Mouse (Mus musculus) B cell, adult 67 days (primary cell): ENCODE data around the gene Camta2. TPM values are rescaled to one million over a fixed set of nuclear protein-coding genes. Genes with fewer than 3 reads are reported as not detected.

Source experiments
- total RNA-seq, 2 experiments: library from RNA; stranded (reverse); gene quantifications; 4 replicates each; pipeline ENCODE4 v1.2.4; 2023

Gene Camta2
- total RNA-seq, result 10 to 100 TPM; 68.6 to 69.9 TPM

DNA sequence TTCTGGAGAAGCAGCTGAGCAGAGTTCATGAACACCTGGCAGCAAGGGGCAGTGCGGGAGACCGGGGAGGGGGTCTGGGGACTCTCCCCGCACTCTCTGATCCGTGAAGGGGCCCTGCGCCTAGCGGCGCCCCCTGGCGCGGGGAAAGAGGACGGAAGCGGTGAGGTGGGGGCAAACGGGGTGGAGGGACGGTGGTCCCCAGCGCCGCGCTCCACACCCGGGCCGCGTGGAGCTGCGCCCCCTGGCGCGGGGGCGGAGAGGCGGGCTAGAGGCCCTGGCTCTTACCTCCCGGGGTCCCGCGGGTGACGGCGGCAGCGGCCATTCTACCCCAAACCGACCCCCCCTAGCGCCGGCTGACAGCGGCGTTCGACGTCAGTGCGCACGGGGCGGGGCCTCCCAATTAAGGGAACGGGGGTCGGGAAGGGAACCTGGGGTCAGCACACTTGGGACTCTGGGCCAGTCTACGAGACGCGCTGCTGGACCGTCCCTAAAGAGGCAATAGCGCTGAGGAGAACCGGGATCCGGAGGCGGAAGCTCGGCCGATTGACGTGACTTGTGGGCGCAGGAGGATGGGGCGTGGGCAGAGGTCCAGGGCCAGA, at the start of gene Camta2:
TSS of gene Camta2 (minus strand) at position 505 of the 599 bp plus-strand sequence.

DNA sequence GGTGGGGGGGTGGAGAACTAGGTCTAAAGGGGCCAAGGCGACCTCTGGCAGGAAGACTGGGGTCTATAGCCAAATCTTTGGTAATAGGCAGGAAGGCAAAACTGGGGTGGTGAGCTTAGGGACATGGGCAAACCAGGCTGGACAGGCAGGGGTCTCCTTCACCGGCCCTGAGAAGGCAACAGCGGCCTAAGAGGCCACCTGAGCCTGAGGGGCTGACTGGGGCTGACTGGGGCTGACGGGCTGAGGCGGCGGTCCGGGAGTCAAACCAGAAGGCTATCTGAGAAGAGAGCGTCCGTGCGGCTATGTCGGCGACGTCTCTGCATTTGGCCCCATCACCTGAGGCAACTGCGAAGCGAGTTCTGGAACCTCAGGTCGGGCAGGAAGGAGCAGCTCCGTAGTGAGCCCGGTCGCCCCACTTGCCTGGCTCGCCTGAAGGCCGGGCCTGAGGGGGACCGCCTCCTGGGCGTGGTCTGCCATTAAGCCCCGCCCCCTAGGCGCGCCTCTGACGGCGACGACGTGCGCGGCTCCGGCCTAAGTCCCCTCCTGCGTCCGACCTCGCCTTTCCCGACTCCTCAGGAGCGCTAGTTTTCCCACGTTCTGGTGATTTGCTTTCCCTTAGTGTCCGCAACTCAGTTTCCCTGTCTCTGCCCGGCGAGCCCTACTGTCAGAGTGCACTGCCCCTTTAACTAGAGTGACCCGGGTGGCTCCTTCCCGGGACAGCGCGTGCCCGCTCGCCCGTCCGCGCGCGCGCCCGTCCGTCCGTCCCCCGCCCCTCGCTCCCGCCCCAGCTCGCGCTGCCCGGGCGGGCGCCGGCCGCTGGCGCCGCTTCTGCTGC, 12.0 kb upstream of the Camta2 start, which contains the start of the genes Inca1 and Kif1c:
TSS of gene Inca1 (minus strand) at position 434 of the 835 bp plus-strand sequence.
TSS of gene Kif1c (plus strand) at position 827 of the 835 bp plus-strand sequence.

DNA sequence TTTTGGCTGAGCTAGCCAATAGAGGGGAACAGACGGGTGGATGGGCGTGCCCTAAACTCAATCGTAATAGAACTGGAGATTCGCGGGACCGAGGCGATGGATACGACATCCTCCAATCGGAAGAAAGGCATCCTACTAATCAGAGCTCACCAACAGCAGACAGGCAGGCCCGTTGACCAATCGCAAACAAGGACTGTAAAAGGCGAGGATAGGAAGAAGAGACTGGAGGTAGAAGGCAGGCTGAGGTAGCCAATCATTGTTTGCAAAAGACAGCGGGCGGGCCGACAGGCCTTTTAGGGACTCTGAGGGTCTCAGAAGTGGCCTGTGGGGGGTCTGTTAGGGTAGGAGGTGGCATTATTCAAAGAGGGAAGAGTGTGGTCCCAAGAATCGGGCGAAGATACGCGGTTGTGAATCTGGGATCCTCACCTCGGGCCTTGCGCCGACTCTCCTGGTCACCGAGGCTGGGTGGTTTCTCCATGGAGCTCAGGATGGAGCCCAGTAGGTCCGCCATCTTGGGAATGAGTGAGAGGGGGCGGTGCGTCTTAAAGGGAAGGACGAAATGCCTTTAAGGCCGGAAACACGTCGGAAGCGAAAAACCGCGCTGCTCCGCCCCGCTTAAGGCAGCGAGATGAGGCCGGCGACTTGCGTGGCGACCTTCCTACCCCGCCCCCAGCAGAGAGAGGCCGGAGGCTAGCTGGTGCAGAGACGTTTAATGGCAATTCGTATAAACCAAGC, 19.0 kb downstream of the Camta2 start, which contains the start of gene Spag7:
TSS of gene Spag7 (minus strand) at position 646 of the 735 bp plus-strand sequence.

DNA sequence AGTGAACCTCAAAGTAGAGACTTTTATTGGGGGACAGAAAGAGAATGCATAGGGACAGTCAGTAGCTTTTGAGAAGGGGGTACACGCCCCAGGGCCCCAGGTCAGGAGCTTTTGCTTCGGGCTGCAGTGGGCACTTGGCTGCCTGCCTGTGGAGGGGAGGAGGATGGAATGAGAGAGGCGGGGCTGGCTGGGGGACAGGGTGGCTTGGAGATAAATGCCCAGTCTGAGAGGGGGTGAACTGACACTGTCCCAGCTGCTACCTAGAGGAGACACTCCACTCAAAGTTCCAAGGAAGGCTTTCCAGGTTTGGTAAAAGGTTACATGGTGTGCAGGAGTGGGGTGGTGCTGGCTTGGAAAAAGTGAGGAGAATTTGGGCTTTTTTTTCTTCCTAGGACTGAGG, 30.9 kb downstream of the Camta2 start, which contains the start of gene Eno3:
TSS of gene Eno3 (plus strand) at position 239 of the 400 bp plus-strand sequence.

DNA sequence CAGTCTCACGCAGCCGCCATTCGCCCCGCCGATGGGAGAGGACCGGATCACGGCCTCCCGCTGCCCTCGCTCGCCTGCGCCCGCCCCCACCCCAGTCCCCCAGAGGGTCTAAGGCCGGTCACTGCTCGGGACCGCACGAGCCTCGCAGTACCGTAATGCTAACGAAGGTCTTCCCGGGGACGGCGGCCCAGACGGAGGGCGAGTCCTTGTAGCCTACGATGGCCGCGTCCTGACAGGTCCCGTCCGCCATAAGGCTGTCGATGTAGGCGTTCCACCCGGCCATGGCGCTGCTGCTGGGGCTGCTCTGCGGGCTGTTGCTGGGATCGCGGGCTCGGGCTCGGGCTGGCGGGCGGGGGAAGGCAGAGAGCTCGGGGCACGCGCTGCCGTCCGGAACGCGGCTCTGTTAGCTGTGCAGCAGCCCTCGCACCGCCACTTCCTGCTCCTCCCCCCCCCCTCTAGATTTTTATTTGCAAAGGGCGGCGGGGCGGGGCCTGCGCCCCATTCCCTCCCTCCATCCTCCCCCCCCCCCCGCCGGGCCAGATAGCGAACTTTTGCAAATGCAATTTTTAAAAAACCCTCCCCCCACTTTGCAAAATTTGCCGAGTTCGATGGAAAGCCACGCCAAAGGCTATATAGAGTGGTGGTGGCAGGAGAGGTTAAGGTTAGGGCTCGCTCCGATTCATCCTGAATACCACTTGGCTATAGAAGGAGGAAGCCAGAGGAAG, 33.5 kb downstream of the Camta2 start, which contains the start of gene Pfn1:
TSS of gene Pfn1 (minus strand) at position 447 of the 725 bp plus-strand sequence.

DNA sequence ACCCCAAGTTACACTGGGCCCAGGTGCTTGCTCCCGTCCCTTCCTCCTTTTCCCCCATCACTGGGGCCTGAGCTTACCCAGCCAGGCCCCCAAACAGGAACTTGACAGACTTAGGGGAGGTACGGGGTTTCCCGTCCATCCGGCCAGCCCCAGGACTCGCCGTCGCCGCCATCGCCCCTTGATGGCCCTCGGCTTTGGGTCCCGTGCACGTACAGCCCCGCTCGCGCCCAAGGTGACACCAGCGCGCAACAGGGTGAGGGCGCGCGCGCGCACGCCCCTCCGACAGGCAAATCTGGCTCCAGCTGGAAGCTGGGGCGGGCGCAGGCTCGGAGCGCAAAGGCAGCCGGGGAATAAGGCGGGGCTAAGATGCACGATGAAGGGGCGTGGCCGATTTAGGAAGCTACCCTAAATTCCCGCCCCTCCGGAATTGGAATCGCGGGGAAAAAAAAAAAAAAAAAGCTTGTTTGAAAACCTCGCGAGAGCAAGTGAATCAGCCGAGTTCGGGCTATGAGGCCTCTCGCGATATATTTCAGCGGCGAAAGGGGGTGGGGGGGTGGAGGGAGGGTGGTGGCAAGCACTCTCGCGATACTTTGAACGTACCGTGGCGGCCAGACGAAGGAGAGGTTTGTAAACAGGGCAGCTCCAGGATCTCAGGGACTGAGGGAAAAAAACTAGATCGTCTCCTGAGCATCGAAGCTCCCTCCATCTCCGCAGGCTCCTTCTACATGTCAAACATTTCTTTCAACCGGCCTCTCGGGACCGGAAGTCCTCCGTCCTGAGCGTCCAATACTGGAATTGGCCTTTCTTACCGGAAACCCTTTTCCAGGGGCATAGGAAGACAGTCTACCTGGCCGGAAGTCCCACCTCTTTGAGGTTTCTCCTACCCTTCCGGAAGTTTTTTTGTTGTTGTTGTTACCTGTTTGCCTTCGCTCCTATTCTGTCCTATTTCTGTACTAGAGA, 40.9 kb downstream of the Camta2 start, which contains the start of the genes Rnf167 and Slc25a11:
TSS of gene Rnf167 (plus strand) at position 545 of the 960 bp plus-strand sequence.
TSS of gene Slc25a11 (minus strand) at position 789 of the 960 bp plus-strand sequence.

DNA sequence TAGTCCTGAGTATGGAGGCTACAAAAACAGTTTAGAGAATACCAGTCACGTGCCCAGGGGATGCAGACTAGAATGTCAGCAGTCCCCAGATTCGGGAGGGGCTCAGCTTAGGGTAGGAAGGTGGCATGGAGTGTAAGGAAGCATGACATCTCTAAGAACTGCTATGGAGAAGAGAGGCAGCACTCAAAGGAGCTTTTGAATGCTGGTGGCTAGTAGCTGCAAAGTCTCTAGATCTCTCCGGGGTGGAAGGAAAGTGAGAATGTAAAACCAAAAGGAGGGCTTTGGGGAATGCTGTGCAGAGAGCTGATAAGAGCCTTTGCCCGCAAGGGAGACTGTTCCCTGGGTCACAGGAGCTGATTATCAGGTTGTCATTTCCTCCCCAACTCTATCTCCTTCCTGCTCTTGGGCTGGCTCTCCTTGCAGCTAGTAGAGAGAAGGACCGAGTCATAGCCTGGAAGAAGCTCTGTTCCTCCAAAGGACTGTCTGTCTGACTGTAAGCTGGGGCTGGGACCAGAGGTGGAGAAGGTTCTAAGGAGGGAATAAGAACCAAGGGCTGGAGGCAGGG, 49.1 kb downstream of the Camta2 start, which contains the start of gene Gp1ba:
TSS of gene Gp1ba (plus strand) at position 409 of the 565 bp plus-strand sequence.

Other genes with a start within 250 kb of the Camta2 start
- gene Med11, start 236.2 kb downstream of the Camta2 start, total RNA-seq, result 10 to 100 TPM; 43.4 to 49.3 TPM
- gene Zmynd15, start 228.7 kb downstream of the Camta2 start, total RNA-seq, result under 1 TPM; 0.47 to 0.90 TPM
- 1 to 10 TPM; 3.9 to 4.2 TPM for gene Cxcl16, start 228.1 kb downstream of the Camta2 start, total RNA-seq
- gene Tm4sf5, start 182.9 kb downstream of the Camta2 start, total RNA-seq, result not detected
- not detected for gene Vmo1, start 173.5 kb downstream of the Camta2 start, total RNA-seq
- gene Gltpd2, start 168.9 kb downstream of the Camta2 start, total RNA-seq, result not detected
- gene Psmb6, start 162.7 kb downstream of the Camta2 start, total RNA-seq, result 100 to 1,000 TPM; 121 to 134 TPM
- gene Gm40193, start 155.2 kb downstream of the Camta2 start, total RNA-seq, result not detected
- 1 to 10 TPM; 5.0 to 5.2 TPM for gene Pld2, start 148.0 kb downstream of the Camta2 start, total RNA-seq
- gene Mink1, start 125.2 kb downstream of the Camta2 start, total RNA-seq, result 10 to 100 TPM; 81.3 to 93.7 TPM
- not detected for gene 4930544D05Rik, start 72.3 kb downstream of the Camta2 start, total RNA-seq
- gene Chrne, start 68.9 kb downstream of the Camta2 start, total RNA-seq, result 1 to 10 TPM in 1 of 2 experiments, not detected in 1; 1.2 TPM
- gene Gp1ba, start 49.0 kb downstream of the Camta2 start, total RNA-seq, result not detected
- gene Rnf167, start 40.9 kb downstream of the Camta2 start, total RNA-seq, result 100 to 1,000 TPM; 242 to 251 TPM
- 10 to 100 TPM; 69.1 to 77.2 TPM for gene Slc25a11, start 40.6 kb downstream of the Camta2 start, total RNA-seq
- 1,000 to 10,000 TPM; 1,404 to 1,507 TPM for gene Pfn1, start 33.5 kb downstream of the Camta2 start, total RNA-seq
- 10 to 100 TPM; 36.4 to 41.4 TPM for gene Eno3, start 30.9 kb downstream of the Camta2 start, total RNA-seq
- gene Spag7, start 18.7 kb downstream of the Camta2 start, total RNA-seq, result 10 to 100 TPM; 50.3 to 51.9 TPM
- 1 to 10 TPM; 2.0 to 2.2 TPM for gene Inca1, start 12.1 kb upstream of the Camta2 start, total RNA-seq
- 10 to 100 TPM; 33.4 to 36.3 TPM for gene Kif1c, start 12.4 kb upstream of the Camta2 start, total RNA-seq
- 1 to 10 TPM; 1.8 to 5.4 TPM for gene Zfp3, start 76.1 kb upstream of the Camta2 start, total RNA-seq
- gene Scimp, start 124.5 kb upstream of the Camta2 start, total RNA-seq, result 10 to 100 TPM; 28.9 to 29.8 TPM
- gene Rabep1, start 156.7 kb upstream of the Camta2 start, total RNA-seq, result 10 to 100 TPM; 57.1 to 57.7 TPM